Mouse (Mus musculus) E14TG2a.4 (cell line): ENCODE results near the gene Pyy.

Experiments used
- CTCF ChIP-seq: conservative IDR thresholded peaks from 2 replicates; pipeline ENCODE4 v1.5.1; 2014; ENCODE audit warnings: low read length
- NANOG ChIP-seq: IDR thresholded peaks from 2 replicates; pipeline ENCODE4 v1.6.1; 2014; ENCODE audit warnings: borderline replicate concordance, low read length, mixed read lengths
- POU5F1 ChIP-seq: IDR thresholded peaks from 2 replicates; pipeline ENCODE4 v1.6.1; 2014; ENCODE audit warnings: low read length, borderline replicate concordance

DNA sequence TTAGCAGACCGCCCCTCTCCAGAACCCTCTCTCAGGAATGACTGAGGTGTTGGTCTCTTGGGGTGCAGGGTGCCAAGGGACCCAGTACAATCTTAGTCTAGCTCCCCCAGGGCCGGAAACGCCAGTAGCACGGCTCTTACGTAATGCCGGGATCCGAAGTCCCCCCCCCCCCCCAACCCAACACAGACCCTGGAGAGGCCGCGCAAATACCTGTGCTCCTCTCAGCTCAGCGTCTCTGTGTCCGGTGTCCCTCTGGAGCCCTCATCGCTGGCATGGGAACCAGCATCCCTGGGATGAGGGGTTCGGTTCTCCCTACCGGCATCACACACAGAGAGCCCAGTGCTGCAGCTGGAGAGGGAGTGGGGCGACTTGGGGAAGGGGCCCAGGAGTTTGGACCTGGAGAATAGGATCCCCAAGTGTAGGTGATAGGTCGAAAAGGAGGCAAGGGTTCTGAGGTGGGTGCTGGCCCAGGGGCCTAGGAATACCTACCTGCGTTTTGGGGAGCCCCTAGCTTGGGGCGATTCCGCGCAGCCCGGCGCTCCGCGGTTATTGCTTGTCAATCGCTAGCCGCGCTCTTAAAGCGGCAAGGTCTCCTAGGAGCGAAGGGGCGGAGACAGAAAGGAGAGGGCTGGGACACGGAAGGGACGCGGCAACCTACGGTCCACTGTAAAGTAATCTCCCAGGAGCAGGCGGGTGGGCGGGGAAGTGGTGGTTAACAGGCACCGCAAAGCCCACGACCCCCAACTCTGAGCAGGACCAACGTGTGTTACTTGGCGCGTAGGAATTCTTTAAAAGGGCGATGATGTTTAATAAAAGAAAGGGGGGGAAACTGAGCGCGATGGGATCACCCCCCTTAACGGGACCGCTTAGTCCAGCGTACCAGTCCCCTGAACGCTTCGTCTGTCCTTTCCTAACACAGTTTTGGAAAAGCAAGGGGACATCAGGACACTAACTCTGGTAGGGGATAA is 19.4 kb downstream of the Pyy start, which contains the start of gene Mpp2:
- no peak for TF ChIP-seq CTCF
- no peak for TF ChIP-seq NANOG
- no peak for TF ChIP-seq POU5F1
